Mouse (Mus musculus) embryonic fibroblast, embryonic 13.5 days (primary cell): Measurements from ENCODE around the gene Npw. TPM values are rescaled to one million over a fixed set of nuclear protein-coding genes. Genes with fewer than 3 reads are reported as not detected.

Experiments used
- H3K27ac ChIP-seq: 2 replicates; pipeline ENCODE4 v1.5.1; 2012; ENCODE audit warnings: low read length, control low read depth, inconsistent platforms; ENCODE audit not compliant: insufficient read depth
- H3K4me1 ChIP-seq: 2 replicates; pipeline ENCODE4 v1.6.1; 2011; ENCODE audit warnings: low read length; ENCODE audit not compliant: control insufficient read depth, insufficient read depth
- H3K4me3 ChIP-seq: 2 replicates; pipeline ENCODE4 v1.5.1; 2011; ENCODE audit warnings: mild to moderate bottlenecking, control low read depth, low read length; ENCODE audit not compliant: insufficient read depth
- CTCF ChIP-seq: IDR thresholded peaks from 2 replicates; pipeline ENCODE4 v1.5.1; 2011; ENCODE audit warnings: mild to moderate bottlenecking, control low read depth, low read length, moderate library complexity, borderline replicate concordance; ENCODE audit not compliant: insufficient read depth
- POLR2A ChIP-seq: IDR thresholded peaks from 2 replicates; pipeline ENCODE4 v1.6.1; 2011; ENCODE audit warnings: low read depth, mild to moderate bottlenecking, control low read depth, low read length, moderate library complexity
- polyA plus RNA-seq: library from polyadenylated mRNA; stranded (reverse); fragments of >200 nt; gene quantifications from 2 replicates; pipeline ENCODE4 v1.2.4, GENCODE M21; 2011; ENCODE audit warnings: low read depth; ENCODE audit not compliant: missing spikeins, insufficient read length

The Npw gene
- polyA plus RNA-seq, 1 experiment, result not detected

DNA sequence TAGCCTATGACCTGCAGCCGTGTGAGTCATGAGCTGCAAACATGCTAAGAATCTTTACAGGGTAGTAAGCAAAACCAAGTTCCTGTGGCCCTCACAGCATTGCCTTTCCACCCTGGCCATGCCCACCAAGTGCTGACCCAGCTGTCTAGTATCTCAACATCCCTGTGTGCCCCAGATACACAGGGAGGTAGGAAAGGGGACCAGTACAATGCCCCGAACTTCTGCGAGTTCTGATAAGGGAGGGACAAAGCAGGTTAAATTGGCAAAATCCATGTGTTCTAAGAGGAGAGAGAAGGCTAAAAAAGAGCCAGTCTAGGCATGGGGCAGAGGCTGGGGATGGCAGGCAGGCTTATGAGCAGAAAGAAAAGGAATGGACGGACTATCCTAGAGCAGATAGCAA is 49.9 kb downstream of the Npw start:
- Histone ChIP-seq H3K27ac (no peak overlapping the region), H3K4me1 (peaks cover 6% of the 10 kb centered on the region), H3K4me3 (no peak overlapping the region)
- TF ChIP-seq POLR2A (no peak), CTCF (no peak)

Other genes starting within 250 kb of the Npw start
- gene Rnps1, start 243.9 kb downstream of the Npw start, polyA plus RNA-seq, result 123 and 134 TPM in 2 replicates
- 26.1 and 31.4 TPM in 2 replicates for gene Eci1, start 231.8 kb downstream of the Npw start, polyA plus RNA-seq
- 2.5 and 2.8 TPM in 2 replicates for gene Dnase1l2, start 215.4 kb downstream of the Npw start, polyA plus RNA-seq
- 11.9 and 14.8 TPM in 2 replicates for gene E4f1, start 188.1 kb downstream of the Npw start, polyA plus RNA-seq
- 21.1 and 21.5 TPM in 2 replicates for gene Pgp, start 188.1 kb downstream of the Npw start, polyA plus RNA-seq
- 0.50 TPM in 1 of 2 replicates, not detected in the other for gene Bricd5, start 184.6 kb downstream of the Npw start, polyA plus RNA-seq
- gene Mlst8, start 179.4 kb downstream of the Npw start, polyA plus RNA-seq, result 20.9 and 23.3 TPM in 2 replicates
- gene Caskin1, start 169.9 kb downstream of the Npw start, polyA plus RNA-seq, result not detected in 2 replicates
- 161 and 163 TPM in 2 replicates for gene Traf7, start 130.5 kb downstream of the Npw start, polyA plus RNA-seq
- gene Rab26, start 124.2 kb downstream of the Npw start, polyA plus RNA-seq, result 1.4 and 1.6 TPM in 2 replicates
- 63.1 and 66.7 TPM in 2 replicates for gene Pkd1, start 108.6 kb downstream of the Npw start, polyA plus RNA-seq
- 75.0 and 83.8 TPM in 2 replicates for gene Tsc2, start 25.8 kb downstream of the Npw start, polyA plus RNA-seq
- gene Nthl1, start 25.8 kb downstream of the Npw start, polyA plus RNA-seq, result 8.7 and 11.1 TPM in 2 replicates
- 24.2 and 25.9 TPM in 2 replicates for gene Slc9a3r2, start 8.1 kb downstream of the Npw start, polyA plus RNA-seq
- 21.6 and 22.2 TPM in 2 replicates for gene Zfp598, start 11.2 kb upstream of the Npw start, polyA plus RNA-seq
- 0.99 and 1.1 TPM in 2 replicates for gene Syngr3, start 31.5 kb upstream of the Npw start, polyA plus RNA-seq
- gene Gfer, start 37.7 kb upstream of the Npw start, polyA plus RNA-seq, result 26.8 and 34.7 TPM in 2 replicates
- 1.2 and 2.4 TPM in 2 replicates for gene Noxo1, start 37.8 kb upstream of the Npw start, polyA plus RNA-seq
- gene Tbl3, start 49.2 kb upstream of the Npw start, polyA plus RNA-seq, result 24.8 and 27.5 TPM in 2 replicates
- 0.58 TPM in 1 of 2 replicates, not detected in the other for gene Rnf151, start 59.6 kb upstream of the Npw start, polyA plus RNA-seq
- 1,298 and 1,393 TPM in 2 replicates for gene Rps2, start 59.7 kb upstream of the Npw start, polyA plus RNA-seq
- 96.8 and 100 TPM in 2 replicates for gene Ndufb10, start 66.0 kb upstream of the Npw start, polyA plus RNA-seq
- gene Rpl3l, start 69.4 kb upstream of the Npw start, polyA plus RNA-seq, result not detected in 2 replicates
- gene Msrb1, start 78.2 kb upstream of the Npw start, polyA plus RNA-seq, result 80.8 and 110 TPM in 2 replicates
- not detected in 2 replicates for gene Hs3st6, start 94.5 kb upstream of the Npw start, polyA plus RNA-seq
- not detected in 2 replicates for gene Meiob, start 145.8 kb upstream of the Npw start, polyA plus RNA-seq
- 14.3 and 18.9 TPM in 2 replicates for gene Hagh, start 181.7 kb upstream of the Npw start, polyA plus RNA-seq
- 9.3 and 11.5 TPM in 2 replicates for gene Fahd1, start 191.9 kb upstream of the Npw start, polyA plus RNA-seq
- not detected in 2 replicates for gene Igfals, start 207.5 kb upstream of the Npw start, polyA plus RNA-seq
- gene Nubp2, start 227.9 kb upstream of the Npw start, polyA plus RNA-seq, result 22.2 and 25.6 TPM in 2 replicates
- 15.5 and 17.4 TPM in 2 replicates for gene Spsb3, start 228.2 kb upstream of the Npw start, polyA plus RNA-seq
- gene Eme2, start 236.6 kb upstream of the Npw start, polyA plus RNA-seq, result 12.4 and 14.7 TPM in 2 replicates
- 25.5 and 28.7 TPM in 2 replicates for gene Mrps34, start 236.7 kb upstream of the Npw start, polyA plus RNA-seq
- gene Nme3, start 238.0 kb upstream of the Npw start, polyA plus RNA-seq, result 2.7 and 4.7 TPM in 2 replicates